In genomic region chr16:5523402-5524021, GRCm38 (mm10) we compare ENCODE assay signal across 25 mouse cellular contexts.
DNase-seq lines count a peak whose midpoint lies in the region; ATAC-seq and TF ChIP-seq lines count a peak whose summit lies in the region.
"Had no signal": no experiment of that assay in that cellular context is flagged by ENCODE, and none has a peak within 500 bp of the region (broad histone marks: within the 10 kb centered on the region; RNA-seq: fewer than 3 reads in every experiment).

No protein-coding gene starts in this region.

- no peaks in the 10 kb centered on the region for H3K36me3 ChIP-seq in hindbrain, embryonic 11.5 days (ENCODE audit: control insufficient read depth, insufficient read depth, low read length)
- no peaks in the 10 kb centered on the region for H3K36me3 ChIP-seq in hindbrain, embryonic 16.5 days (ENCODE audit: control insufficient read depth, insufficient read depth, low read length)
- H3K36me3 ChIP-seq in kidney, postnatal 0 days (ENCODE audit: insufficient read depth, low read length): no peaks in the 10 kb centered on the region
- H3K36me3 ChIP-seq in hindbrain, embryonic 15.5 days: no peaks in the 10 kb centered on the region
- no peaks in the 10 kb centered on the region for H3K36me3 ChIP-seq in neural tube, embryonic 13.5 days
- H3K36me3 ChIP-seq in limb, embryonic 10.5 days: no peaks in the 10 kb centered on the region
- no peaks in the 10 kb centered on the region for H3K36me3 ChIP-seq in liver, embryonic 12.5 days
- H3K36me3 ChIP-seq: forebrain, embryonic 15.5 days; heart, embryonic 10.5 days; intestine, embryonic 15.5 days; limb, embryonic 13.5 days; liver, embryonic 13.5 days; stomach, embryonic 15.5 days had no signal

- H3K4me3 ChIP-seq in hindbrain, embryonic 11.5 days (ENCODE audit: low read depth, low read length): no peak overlapping the region
- no peak overlapping the region for H3K4me3 ChIP-seq in hindbrain, embryonic 16.5 days (ENCODE audit: low read length)
- H3K4me3 ChIP-seq in kidney, postnatal 0 days (replicated peaks; ENCODE audit: low read depth, low read length): no peak overlapping the region
- H3K4me3 ChIP-seq in hindbrain, embryonic 15.5 days: no peak overlapping the region
- H3K4me3 ChIP-seq in neural tube, embryonic 13.5 days: no peak overlapping the region
- no peak overlapping the region for H3K4me3 ChIP-seq in limb, embryonic 10.5 days
- no peak overlapping the region for H3K4me3 ChIP-seq in liver, embryonic 12.5 days
- H3K4me3 ChIP-seq: forebrain, embryonic 15.5 days; heart, embryonic 10.5 days; intestine, embryonic 15.5 days; limb, embryonic 13.5 days; liver, embryonic 13.5 days; stomach, embryonic 15.5 days had no signal

- DNase-seq in hindbrain, embryonic 11.5 days (ENCODE audit: low spot score): no peak
- DNase-seq in kidney, postnatal 0 days (ENCODE audit: low spot score): no peak
- no peak for DNase-seq in kidney, adult 9 months
- DNase-seq in limb, embryonic 10.5 days (ENCODE audit: low spot score): no peak
- DNase-seq: adrenal gland, postnatal 36 days; cerebellum, adult 11-12 months; cerebellum, postnatal 14 days; gastrocnemius, postnatal 10 days; heart, postnatal 4 days; kidney, postnatal 25 days; layer of hippocampus, postnatal 36 days; liver, embryonic 13.5 days; lung, adult 2 months; lung, postnatal 14 days; thymus, postnatal 36 days had no signal

- H3K9ac ChIP-seq in hindbrain, embryonic 11.5 days (ENCODE audit: low read depth, low read length): no peak overlapping the region
- H3K9ac ChIP-seq in hindbrain, embryonic 16.5 days (ENCODE audit: low read depth, low read length): no peak overlapping the region
- no peak overlapping the region for H3K9ac ChIP-seq in kidney, postnatal 0 days (ENCODE audit: low read depth, low read length)
- no peak overlapping the region for H3K9ac ChIP-seq in hindbrain, embryonic 15.5 days
- H3K9ac ChIP-seq in neural tube, embryonic 13.5 days: no peak overlapping the region
- no peak overlapping the region for H3K9ac ChIP-seq in liver, embryonic 12.5 days
- H3K9ac ChIP-seq: forebrain, embryonic 15.5 days; intestine, embryonic 15.5 days; limb, embryonic 13.5 days; liver, embryonic 13.5 days; stomach, embryonic 15.5 days had no signal

- peak overlapping the region; percentile 65 for H3K27ac ChIP-seq in hindbrain, embryonic 11.5 days (ENCODE audit: low read depth, low read length)
- no peak overlapping the region for H3K27ac ChIP-seq in hindbrain, embryonic 16.5 days (ENCODE audit: low read depth, low read length)
- peak overlapping the region; percentile 2; the same call in 1 of the 2 replicates for H3K27ac ChIP-seq in kidney, postnatal 0 days
- H3K27ac ChIP-seq in hindbrain, embryonic 15.5 days (replicated peaks): peak overlapping the region; percentile 48
- peak overlapping the region; percentile 89 for H3K27ac ChIP-seq in neural tube, embryonic 13.5 days (replicated peaks)
- H3K27ac ChIP-seq in limb, embryonic 10.5 days: no peak overlapping the region
- H3K27ac ChIP-seq in liver, embryonic 12.5 days: no peak overlapping the region
- H3K27ac ChIP-seq: heart, embryonic 10.5 days; intestine, embryonic 15.5 days; limb, embryonic 13.5 days; liver, embryonic 13.5 days; stomach, embryonic 15.5 days had no signal

- H3K4me1 ChIP-seq in hindbrain, embryonic 11.5 days (replicated peaks; ENCODE audit: control insufficient read depth, insufficient read depth, low read length): no peaks in the 10 kb centered on the region
- no peaks in the 10 kb centered on the region; the same call in 1 of the 2 replicates for H3K4me1 ChIP-seq in hindbrain, embryonic 16.5 days (ENCODE audit: control insufficient read depth, insufficient read depth, low read depth, low read length)
- no peaks in the 10 kb centered on the region; the same call in 1 of the 2 replicates for H3K4me1 ChIP-seq in kidney, postnatal 0 days (replicated peaks; ENCODE audit: insufficient read depth, low read length)
- H3K4me1 ChIP-seq in hindbrain, embryonic 15.5 days (replicated peaks): 0 out of 2 replicates have a peak, but pooled peaks cover 3% of the 10 kb centered on the region
- H3K4me1 ChIP-seq in neural tube, embryonic 13.5 days (replicated peaks): peaks cover 13% of the 10 kb centered on the region; the same call in 1 of the 2 replicates
- no peaks in the 10 kb centered on the region for H3K4me1 ChIP-seq in limb, embryonic 10.5 days
- no peaks in the 10 kb centered on the region for H3K4me1 ChIP-seq in liver, embryonic 12.5 days
- H3K4me1 ChIP-seq: forebrain, embryonic 15.5 days; heart, embryonic 10.5 days; intestine, embryonic 15.5 days; limb, embryonic 13.5 days; liver, embryonic 13.5 days; stomach, embryonic 15.5 days had no signal

- no peak for TF ChIP-seq CTCF in kidney, postnatal 0 days (IDR thresholded peaks at IDR 0.05; ENCODE audit: low read depth)

- no peak overlapping the region for H3K4me2 ChIP-seq in hindbrain, embryonic 11.5 days (replicated peaks; ENCODE audit: low read depth, low read length)
- H3K4me2 ChIP-seq in hindbrain, embryonic 16.5 days (ENCODE audit: low read length): no peak overlapping the region
- no peak overlapping the region for H3K4me2 ChIP-seq in kidney, postnatal 0 days (ENCODE audit: low read length)
- no peak overlapping the region for H3K4me2 ChIP-seq in hindbrain, embryonic 15.5 days
- H3K4me2 ChIP-seq in neural tube, embryonic 13.5 days: no peak overlapping the region
- no peak overlapping the region for H3K4me2 ChIP-seq in liver, embryonic 12.5 days
- H3K4me2 ChIP-seq: forebrain, embryonic 15.5 days; intestine, embryonic 15.5 days; limb, embryonic 13.5 days; liver, embryonic 13.5 days; stomach, embryonic 15.5 days had no signal

- H3K27me3 ChIP-seq in hindbrain, embryonic 11.5 days (ENCODE audit: control insufficient read depth, insufficient read depth, low read length): no peaks in the 10 kb centered on the region
- H3K27me3 ChIP-seq in hindbrain, embryonic 16.5 days (replicated peaks; ENCODE audit: control insufficient read depth, insufficient read depth, low read length): no peaks in the 10 kb centered on the region
- no peaks in the 10 kb centered on the region for H3K27me3 ChIP-seq in kidney, postnatal 0 days (ENCODE audit: insufficient read depth, low read length)
- no peaks in the 10 kb centered on the region for H3K27me3 ChIP-seq in hindbrain, embryonic 15.5 days
- no peaks in the 10 kb centered on the region for H3K27me3 ChIP-seq in neural tube, embryonic 13.5 days
- H3K27me3 ChIP-seq in limb, embryonic 10.5 days (ENCODE audit: low read depth, poor library complexity, severe bottlenecking): no peaks in the 10 kb centered on the region
- no peaks in the 10 kb centered on the region for H3K27me3 ChIP-seq in liver, embryonic 12.5 days (replicated peaks)
- H3K27me3 ChIP-seq: forebrain, embryonic 15.5 days; intestine, embryonic 15.5 days; limb, embryonic 13.5 days; liver, embryonic 13.5 days; stomach, embryonic 15.5 days had no signal

- WGBS in hindbrain, embryonic 11.5 days: 64% methylated on average over 7 of the region's 7 CpGs
- 55% methylated on average over 7 of the region's 7 CpGs for WGBS in hindbrain, embryonic 16.5 days
- 50% methylated on average over 7 of the region's 7 CpGs for WGBS in kidney, postnatal 0 days
- WGBS in hindbrain, embryonic 15.5 days: 44% methylated on average over 7 of the region's 7 CpGs
- WGBS in neural tube, embryonic 13.5 days: 34% methylated on average over 7 of the region's 7 CpGs
- 69% methylated on average over 7 of the region's 7 CpGs for WGBS in limb, embryonic 10.5 days
- WGBS in liver, embryonic 12.5 days (ENCODE audit: insufficient replicate concordance): 79% methylated on average over 7 of the region's 7 CpGs

- H3K9me3 ChIP-seq in hindbrain, embryonic 11.5 days (ENCODE audit: control insufficient read depth, low read length): no peaks in the 10 kb centered on the region
- no peaks in the 10 kb centered on the region for H3K9me3 ChIP-seq in hindbrain, embryonic 16.5 days (ENCODE audit: control insufficient read depth, low read length)
- no peaks in the 10 kb centered on the region for H3K9me3 ChIP-seq in kidney, postnatal 0 days (replicated peaks; ENCODE audit: low read length)
- no peaks in the 10 kb centered on the region for H3K9me3 ChIP-seq in hindbrain, embryonic 15.5 days
- no peaks in the 10 kb centered on the region for H3K9me3 ChIP-seq in neural tube, embryonic 13.5 days
- H3K9me3 ChIP-seq in limb, embryonic 10.5 days (replicated peaks): no peaks in the 10 kb centered on the region
- no peaks in the 10 kb centered on the region for H3K9me3 ChIP-seq in liver, embryonic 12.5 days (replicated peaks)
- H3K9me3 ChIP-seq: forebrain, embryonic 15.5 days; heart, embryonic 10.5 days; intestine, embryonic 15.5 days; limb, embryonic 13.5 days; liver, embryonic 13.5 days; stomach, embryonic 15.5 days had no signal

- peak; percentile 69; the same call in 1 of the 2 replicates for ATAC-seq in hindbrain, embryonic 11.5 days (ENCODE audit: low FRiP score)
- no peak for ATAC-seq in hindbrain, embryonic 16.5 days
- ATAC-seq in kidney, postnatal 0 days (replicated peaks; ENCODE audit: low FRiP score, low read depth): peak; percentile 24; the same call in 1 of the 2 replicates
- ATAC-seq in hindbrain, embryonic 15.5 days (ENCODE audit: low FRiP score, low read depth): no peak
- peak; percentile 54 for ATAC-seq in neural tube, embryonic 13.5 days (ENCODE audit: low read depth)
- ATAC-seq in liver, embryonic 12.5 days: no peak
- ATAC-seq: CD4-positive, CD25-positive, alpha-beta regulatory T cell, adult 4 months had no signal

Comparison
In these comparisons a context has a peak if more than half of its experiments do, and no peak if none do; other contexts are left out.
1. ATAC-seq: peak in hindbrain, embryonic 11.5 days (single experiment), kidney, postnatal 0 days (single experiment) and neural tube, embryonic 13.5 days (single experiment); none in hindbrain, embryonic 16.5 days (single experiment), hindbrain, embryonic 15.5 days (single experiment) and liver, embryonic 12.5 days (single experiment).
2. H3K27ac ChIP-seq: peak in hindbrain, embryonic 11.5 days (single experiment), kidney, postnatal 0 days (single experiment), hindbrain, embryonic 15.5 days (single experiment) and neural tube, embryonic 13.5 days (single experiment); none in hindbrain, embryonic 16.5 days (single experiment), limb, embryonic 10.5 days (single experiment) and liver, embryonic 12.5 days (single experiment).